Comparison of ENCODE assay signal across 14 mouse cellular contexts in genomic region chr13:43132859-43133258, GRCm38 (mm10). TPM values are rescaled to one million over a fixed set of nuclear protein-coding genes. Genes with fewer than 3 reads are reported as not detected.
A peak's percentile ranks its signal among the peaks of the same experiment; 100 is the strongest.
DNase-seq lines count a peak whose midpoint lies in the region; ATAC-seq and TF ChIP-seq lines count a peak whose summit lies in the region.
"Had no signal": no experiment of that assay in that cellular context is flagged by ENCODE, and none has a peak within 500 bp of the region (broad histone marks: within the 10 kb centered on the region; RNA-seq: fewer than 3 reads in every experiment).

No protein-coding gene starts in this region.

- no peaks in the 10 kb centered on the region for H3K27me3 ChIP-seq in lung, embryonic 14.5 days (ENCODE audit: insufficient read depth, low read length)
- H3K27me3 ChIP-seq in heart, embryonic 14.5 days (ENCODE audit: control insufficient read depth, insufficient read depth, low read length): no peaks in the 10 kb centered on the region
- H3K27me3 ChIP-seq in hindbrain, embryonic 16.5 days (replicated peaks; ENCODE audit: control insufficient read depth, insufficient read depth, low read length): no peaks in the 10 kb centered on the region
- H3K27me3 ChIP-seq: forebrain, embryonic 13.5 days; limb, embryonic 13.5 days had no signal

- no peak overlapping the region for H3K4me3 ChIP-seq in lung, embryonic 14.5 days (ENCODE audit: low read depth, low read length)
- H3K4me3 ChIP-seq in heart, embryonic 14.5 days (ENCODE audit: control insufficient read depth in 1 of 2, insufficient read depth in 1 of 2, low read depth in 1 of 2, low read length in 2 of 2): no peak overlapping the region
- no peak overlapping the region for H3K4me3 ChIP-seq in hindbrain, embryonic 16.5 days (ENCODE audit: low read length)
- H3K4me3 ChIP-seq: forebrain, embryonic 13.5 days; limb, embryonic 13.5 days; myocyte had no signal

- H3K9me3 ChIP-seq in lung, embryonic 14.5 days (ENCODE audit: low read depth, low read length): no peaks in the 10 kb centered on the region
- H3K9me3 ChIP-seq in heart, embryonic 14.5 days (ENCODE audit: control insufficient read depth, low read length): no peaks in the 10 kb centered on the region
- H3K9me3 ChIP-seq in hindbrain, embryonic 16.5 days (ENCODE audit: control insufficient read depth, low read length): no peaks in the 10 kb centered on the region
- H3K9me3 ChIP-seq: forebrain, embryonic 13.5 days; limb, embryonic 13.5 days had no signal

- H3K36me3 ChIP-seq in lung, embryonic 14.5 days (ENCODE audit: insufficient read depth): no peaks in the 10 kb centered on the region
- H3K36me3 ChIP-seq in heart, embryonic 14.5 days (ENCODE audit: control insufficient read depth, insufficient read depth, low read length): no peaks in the 10 kb centered on the region
- H3K36me3 ChIP-seq in hindbrain, embryonic 16.5 days (ENCODE audit: control insufficient read depth, insufficient read depth, low read length): peaks cover 3% of the 10 kb centered on the region; the same call in 1 of the 2 replicates
- H3K36me3 ChIP-seq: limb, embryonic 13.5 days had no signal

- intact Hi-C loops in left cerebral cortex, postnatal 10 days (cut with DNase I): no loop called here

- WGBS in lung, embryonic 14.5 days: 67% methylated on average over 9 of the region's 9 CpGs
- WGBS in heart, embryonic 14.5 days: 43% methylated on average over 9 of the region's 9 CpGs
- WGBS in hindbrain, embryonic 16.5 days: 84% methylated on average over 9 of the region's 9 CpGs

- no peak for ATAC-seq in lung, embryonic 14.5 days (ENCODE audit: insufficient read depth)
- ATAC-seq in heart, embryonic 14.5 days (ENCODE audit: insufficient number of reproducible peaks, insufficient read depth, low FRiP score, low read depth): no peak
- ATAC-seq in hindbrain, embryonic 16.5 days: no peak
- ATAC-seq: forebrain, embryonic 13.5 days had no signal

- no peak for TF ChIP-seq CTCF in lung, embryonic 14.5 days (IDR thresholded peaks at IDR 0.05; ENCODE audit: low read depth)

- no peak overlapping the region for H3K9ac ChIP-seq in lung, embryonic 14.5 days
- no peak overlapping the region for H3K9ac ChIP-seq in heart, embryonic 14.5 days (ENCODE audit: low read length)
- no peak overlapping the region for H3K9ac ChIP-seq in hindbrain, embryonic 16.5 days (ENCODE audit: low read depth, low read length)
- H3K9ac ChIP-seq: forebrain, embryonic 13.5 days; limb, embryonic 13.5 days had no signal

- peaks cover 20% of the 10 kb centered on the region for H3K4me1 ChIP-seq in lung, embryonic 14.5 days (ENCODE audit: insufficient read depth)
- H3K4me1 ChIP-seq in heart, embryonic 14.5 days (ENCODE audit: control insufficient read depth in 2 of 2, insufficient read depth in 2 of 2, low read length in 2 of 2): peaks cover 42 to 44% of the 10 kb centered on the region in 2 experiments
- H3K4me1 ChIP-seq in hindbrain, embryonic 16.5 days (ENCODE audit: control insufficient read depth, insufficient read depth, low read depth, low read length): no peaks in the 10 kb centered on the region; the same call in 1 of the 2 replicates

- H3K4me2 ChIP-seq in lung, embryonic 14.5 days: no peak overlapping the region
- H3K4me2 ChIP-seq in heart, embryonic 14.5 days (ENCODE audit: low read length): no peak overlapping the region
- H3K4me2 ChIP-seq in hindbrain, embryonic 16.5 days (ENCODE audit: low read length): no peak overlapping the region
- H3K4me2 ChIP-seq: forebrain, embryonic 13.5 days; limb, embryonic 13.5 days had no signal

- no peak for DNase-seq in lung, embryonic 14.5 days
- DNase-seq in lung, postnatal 4 days: no peak
- peak; percentile 37 for DNase-seq in kidney, adult 11 months
- DNase-seq in kidney, postnatal 4 days: peak; percentile 19 to 52
- DNase-seq in layer of hippocampus, adult 18-20 months (ENCODE audit: low spot score in 2 of 2): no peak
- no peak for DNase-seq in left cerebral cortex, postnatal 10 days (ENCODE audit: extremely low spot score in 1 of 2, low spot score in 2 of 2)
- DNase-seq: adrenal gland, postnatal 36 days; cerebellum, adult 11 months; thymus, postnatal 36 days had no signal

- H3K27ac ChIP-seq in lung, embryonic 14.5 days (ENCODE audit: low read depth): peak overlapping the region; percentile 83; the same call in 1 of the 2 replicates
- peak overlapping the region; percentile 93 to 98 for H3K27ac ChIP-seq in heart, embryonic 14.5 days (replicated peaks in 1 of 2; ENCODE audit: control insufficient read depth in 1 of 2, insufficient read depth in 1 of 2, low read depth in 2 of 2, low read length in 2 of 2)
- no peak overlapping the region for H3K27ac ChIP-seq in hindbrain, embryonic 16.5 days (ENCODE audit: low read depth, low read length)
- H3K27ac ChIP-seq: forebrain, embryonic 13.5 days; limb, embryonic 13.5 days had no signal

RNA-seq across cellular contexts. Expression of gene Tbc1d7, which starts 38.4 kb away (rescaled TPM):
- polyA plus RNA-seq in lung, embryonic 14.5 days (2014; fragmentation: Nextera tagmentation; extraction: Ambion mirVana): 49.9 and 53.6 TPM in 2 replicates
- polyA plus RNA-seq in heart, embryonic 14.5 days (2014; fragmentation: Nextera tagmentation; extraction: Ambion mirVana): 70.5 and 78.1 TPM in 2 replicates
- total RNA-seq in layer of hippocampus, adult 18-20 months (2021): 10 to 100 TPM; 24.4 to 29.3 TPM
- 85.3 and 86.0 TPM in 2 replicates for polyA plus RNA-seq in hindbrain, embryonic 16.5 days (2015; fragmentation: Nextera tagmentation; extraction: Ambion mirVana)
- total RNA-seq in left cerebral cortex, postnatal 10 days (2021): 10 to 100 TPM; 35.9 to 36.0 TPM

Comparison
In these comparisons a context has a peak if more than half of its experiments do, and no peak if none do; other contexts are left out.
1. DNase-seq: peak in kidney, adult 11 months (single experiment) and kidney, postnatal 4 days (2 of 2); none in lung, embryonic 14.5 days (single experiment), lung, postnatal 4 days (0 of 2), layer of hippocampus, adult 18-20 months (0 of 2) and left cerebral cortex, postnatal 10 days (0 of 2).